Mouse (Mus musculus): ENCODE measurements around the gene Slc17a5. TPM values are rescaled to one million over a fixed set of nuclear protein-coding genes. Genes with fewer than 3 reads are reported as not detected.

Slc17a5 gene
- polyA plus RNA-seq, 1 experiment = 14.0 TPM

GRCm38 (mm10) chr9:78504679-78505078 is 83.2 kb downstream of the Slc17a5 start:
- 77% methylated on average over 3 of the region's 3 CpGs for WGBS
- DNase-seq = no peak
- Histone ChIP-seq H3K27me3 (ENCODE audit: control insufficient read depth, insufficient read depth, low read length) (no peaks in the 10 kb centered on the region), H3K4me3 (replicated peaks; ENCODE audit: insufficient read depth, low read depth, low read length) (no peak overlapping the region), H3K4me1 (ENCODE audit: control insufficient read depth, insufficient read depth, low read length) (peaks cover 10% of the 10 kb centered on the region; the same call in 1 of the 2 replicates), H3K27ac (ENCODE audit: insufficient read depth, low read length) (0 out of 2 replicates have a peak overlapping the region, but pooled peaks have one; percentile 56)
- TF ChIP-seq CTCF (IDR thresholded peaks at IDR 0.05; ENCODE audit: borderline replicate concordance, insufficient read depth, low read depth, low read length) (no peak), POLR2A (IDR thresholded peaks at IDR 0.05; ENCODE audit: borderline replicate concordance, insufficient read depth, low read length) (no peak)

- TF ChIP-seq POLR2A (IDR thresholded peaks at IDR 0.05; ENCODE audit: borderline replicate concordance, insufficient read depth, low read length) = no peak
- no peak for TF ChIP-seq CTCF (IDR thresholded peaks at IDR 0.05; ENCODE audit: borderline replicate concordance, insufficient read depth, low read depth, low read length)
- DNase-seq = no peak
- 70% methylated on average over 4 of the region's 4 CpGs for WGBS
- Histone ChIP-seq H3K4me3 (replicated peaks; ENCODE audit: insufficient read depth, low read depth, low read length) (no peak overlapping the region), H3K27me3 (ENCODE audit: control insufficient read depth, insufficient read depth, low read length) (no peaks in the 10 kb centered on the region), H3K27ac (ENCODE audit: insufficient read depth, low read length) (no peak overlapping the region), H3K4me1 (ENCODE audit: control insufficient read depth, insufficient read depth, low read length) (peaks cover 10% of the 10 kb centered on the region; the same call in 1 of the 2 replicates)
Observed at GRCm38 (mm10) chr9:78504133-78504532, 83.7 kb downstream of the Slc17a5 start.

GRCm38 (mm10) chr9:78503223-78504079 is 84.4 kb downstream of the Slc17a5 start:
- peaks cover 10% of the 10 kb centered on the region; the same call in 1 of the 2 replicates for H3K4me1 ChIP-seq (ENCODE audit: control insufficient read depth, insufficient read depth, low read length)
- peak; percentile 47 to 50 for DNase-seq
- TF ChIP-seq POLR2A (IDR thresholded peaks at IDR 0.05; ENCODE audit: borderline replicate concordance, insufficient read depth, low read length) = no peak; the same call in 1 of the 2 replicates
- no peak for TF ChIP-seq CTCF (IDR thresholded peaks at IDR 0.05; ENCODE audit: borderline replicate concordance, insufficient read depth, low read depth, low read length)
- no peak overlapping the region for H3K4me3 ChIP-seq (replicated peaks; ENCODE audit: insufficient read depth, low read depth, low read length)
- H3K27ac ChIP-seq (ENCODE audit: insufficient read depth, low read length) = peak overlapping the region; percentile 30
- 17% methylated on average over 6 of the region's 6 CpGs for WGBS
- H3K27me3 ChIP-seq (ENCODE audit: control insufficient read depth, insufficient read depth, low read length) = no peaks in the 10 kb centered on the region

DNA sequence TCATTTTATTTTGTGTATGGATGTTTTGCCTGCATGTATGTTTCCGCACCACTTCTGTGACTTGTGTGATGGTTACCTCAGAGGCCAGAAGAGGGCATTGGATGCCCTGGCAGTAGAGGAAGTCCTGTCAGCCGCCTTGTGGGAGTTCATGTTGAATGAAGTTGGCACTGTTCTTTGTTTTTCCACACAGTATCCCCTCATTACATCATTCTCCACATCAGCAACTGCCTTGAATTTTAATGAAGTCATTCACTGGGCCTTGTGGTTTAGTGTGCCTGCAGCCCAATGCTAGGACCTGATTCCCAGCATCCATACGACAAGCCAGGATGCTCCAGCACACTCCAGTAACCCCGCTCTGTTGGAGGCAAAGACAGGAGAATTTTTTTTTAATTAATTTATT is 86.6 kb downstream of the Slc17a5 start:
- WGBS = 77% methylated on average over 4 of the region's 4 CpGs
- peaks cover 10% of the 10 kb centered on the region; the same call in 1 of the 2 replicates for H3K4me1 ChIP-seq (ENCODE audit: control insufficient read depth, insufficient read depth, low read length)
- H3K27ac ChIP-seq (ENCODE audit: insufficient read depth, low read length) = no peak overlapping the region
- no peak overlapping the region for H3K4me3 ChIP-seq (replicated peaks; ENCODE audit: insufficient read depth, low read depth, low read length)
- no peaks in the 10 kb centered on the region for H3K27me3 ChIP-seq (ENCODE audit: control insufficient read depth, insufficient read depth, low read length)
- no peak for TF ChIP-seq CTCF (IDR thresholded peaks at IDR 0.05; ENCODE audit: borderline replicate concordance, insufficient read depth, low read depth, low read length)
- no peak for TF ChIP-seq POLR2A (IDR thresholded peaks at IDR 0.05; ENCODE audit: borderline replicate concordance, insufficient read depth, low read length)
- no peak for DNase-seq

DNA sequence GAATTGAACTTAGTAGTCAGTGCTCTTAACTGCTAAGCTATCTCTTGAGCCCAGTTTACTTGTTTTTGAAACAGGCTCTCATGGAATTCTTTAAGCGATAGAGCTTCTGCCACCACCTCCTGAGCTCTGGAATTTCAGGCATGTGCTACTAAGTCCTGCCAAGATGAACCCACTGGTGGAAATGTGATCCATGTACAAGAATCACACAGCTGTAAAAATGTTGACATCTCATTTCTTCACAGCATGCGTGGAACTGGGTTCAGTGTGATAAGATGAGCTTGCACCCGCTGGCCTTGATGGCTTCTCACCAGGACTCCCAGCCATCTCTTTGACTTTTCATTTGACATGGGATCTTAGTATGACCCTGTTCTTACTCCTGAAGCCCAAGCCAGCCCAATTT is 87.5 kb downstream of the Slc17a5 start:
- Histone ChIP-seq H3K4me3 (replicated peaks; ENCODE audit: insufficient read depth, low read depth, low read length) (no peak overlapping the region), H3K27ac (ENCODE audit: insufficient read depth, low read length) (no peak overlapping the region), H3K27me3 (ENCODE audit: control insufficient read depth, insufficient read depth, low read length) (no peaks in the 10 kb centered on the region), H3K4me1 (ENCODE audit: control insufficient read depth, insufficient read depth, low read length) (peaks cover 10% of the 10 kb centered on the region; the same call in 1 of the 2 replicates)
- TF ChIP-seq CTCF (IDR thresholded peaks at IDR 0.05; ENCODE audit: borderline replicate concordance, insufficient read depth, low read depth, low read length) (no peak), POLR2A (IDR thresholded peaks at IDR 0.05; ENCODE audit: borderline replicate concordance, insufficient read depth, low read length) (no peak)
- WGBS = 74% methylated on average over 3 of the region's 3 CpGs
- no peak for DNase-seq

GRCm38 (mm10) chr9:78493171-78493570 is 94.7 kb downstream of the Slc17a5 start:
- no peak for DNase-seq
- no peak overlapping the region for H3K4me3 ChIP-seq (replicated peaks; ENCODE audit: insufficient read depth, low read depth, low read length)
- no peaks in the 10 kb centered on the region for H3K27me3 ChIP-seq (ENCODE audit: control insufficient read depth, insufficient read depth, low read length)
- H3K4me1 ChIP-seq (ENCODE audit: control insufficient read depth, insufficient read depth, low read length) = no peaks in the 10 kb centered on the region
- H3K27ac ChIP-seq (ENCODE audit: insufficient read depth, low read length) = no peak overlapping the region
- WGBS = 32% methylated on average over 7 of the region's 7 CpGs
- TF ChIP-seq POLR2A (IDR thresholded peaks at IDR 0.05; ENCODE audit: borderline replicate concordance, insufficient read depth, low read length) (no peak), CTCF (IDR thresholded peaks at IDR 0.05; ENCODE audit: borderline replicate concordance, insufficient read depth, low read depth, low read length) (no peak)

- no peak for DNase-seq
- over 99% methylated on average over 3 of the region's 3 CpGs for WGBS
- TF ChIP-seq POLR2A (IDR thresholded peaks at IDR 0.05; ENCODE audit: borderline replicate concordance, insufficient read depth, low read length) (no peak), CTCF (IDR thresholded peaks at IDR 0.05; ENCODE audit: borderline replicate concordance, insufficient read depth, low read depth, low read length) (no peak)
Observed at GRCm38 (mm10) chr9:78492254-78492653, 95.6 kb downstream of the Slc17a5 start.

DNA sequence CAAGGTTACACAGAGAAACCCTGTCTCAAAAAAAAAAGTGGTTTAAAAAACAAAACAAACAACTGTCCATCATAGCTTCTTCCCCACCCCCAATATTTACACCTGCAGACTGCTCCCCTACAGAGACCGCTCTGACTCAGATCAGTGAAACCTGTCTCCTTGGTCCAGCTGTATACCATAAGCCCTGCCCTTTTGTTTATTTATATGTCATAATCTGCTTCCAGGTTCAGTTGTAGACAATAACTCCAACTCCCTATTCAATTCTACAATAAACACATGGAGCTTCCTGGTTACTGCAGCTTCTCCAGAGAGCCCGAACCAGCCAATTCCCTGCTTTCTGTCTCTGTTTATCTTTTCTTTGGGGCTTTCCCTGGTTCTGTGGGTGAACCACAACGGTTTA is 96.7 kb downstream of the Slc17a5 start:
- Histone ChIP-seq H3K4me1 (ENCODE audit: control insufficient read depth, insufficient read depth, low read length) (no peaks in the 10 kb centered on the region), H3K27me3 (ENCODE audit: control insufficient read depth, insufficient read depth, low read length) (no peaks in the 10 kb centered on the region), H3K27ac (ENCODE audit: insufficient read depth, low read length) (no peak overlapping the region), H3K4me3 (replicated peaks; ENCODE audit: insufficient read depth, low read depth, low read length) (no peak overlapping the region)
- TF ChIP-seq CTCF (IDR thresholded peaks at IDR 0.05; ENCODE audit: borderline replicate concordance, insufficient read depth, low read depth, low read length) (no peak), POLR2A (IDR thresholded peaks at IDR 0.05; ENCODE audit: borderline replicate concordance, insufficient read depth, low read length) (no peak)
- WGBS = 89% methylated on average over 3 of the region's 3 CpGs
- no peak for DNase-seq

More at GRCm38 (mm10) chr9:78492254-78492653, 95.6 kb downstream of the Slc17a5 start:
- no peak overlapping the region for H3K4me3 ChIP-seq (replicated peaks; ENCODE audit: insufficient read depth, low read depth, low read length)
- no peaks in the 10 kb centered on the region for H3K4me1 ChIP-seq (ENCODE audit: control insufficient read depth, insufficient read depth, low read length)
- H3K27ac ChIP-seq (ENCODE audit: insufficient read depth, low read length) = no peak overlapping the region
- no peaks in the 10 kb centered on the region for H3K27me3 ChIP-seq (ENCODE audit: control insufficient read depth, insufficient read depth, low read length)
